Mouse (Mus musculus) CH12.LX (cell line): ENCODE data around the gene Pfdn6.

Experiments
- CHD2 ChIP-seq: IDR thresholded peaks from 2 replicates; pipeline ENCODE4 v1.6.1; 2011; ENCODE audit warnings: low read length, improper control_type of control experiment
- CTCF ChIP-seq, 2 experiments: IDR thresholded peaks in 1 of 2; conservative IDR thresholded peaks in 1 of 2; 2 replicates each; pipeline ENCODE4 v1.5.1; 2011 to 2012; ENCODE audit warnings: low read depth in 2 of 2, low read length in 2 of 2, improper control_type of control experiment in 1 of 2, inconsistent platforms in 1 of 2, mild to moderate bottlenecking in 1 of 2, moderate library complexity in 1 of 2
- MEF2A ChIP-seq: IDR thresholded peaks from 2 replicates; pipeline ENCODE4 v1.6.1; 2014; ENCODE audit warnings: low read depth, mild to moderate bottlenecking, inconsistent platforms, low read length, improper control_type of control experiment, borderline replicate concordance
- POLR2A ChIP-seq: IDR thresholded peaks from 2 replicates; pipeline ENCODE4 v1.6.1; 2011; ENCODE audit warnings: low read depth, mild to moderate bottlenecking, improper control_type of control experiment, low read length
- RCOR1 ChIP-seq: conservative IDR thresholded peaks from 2 replicates; pipeline ENCODE4 v1.6.1; 2012; ENCODE audit warnings: low read depth, mild to moderate bottlenecking, inconsistent platforms, low read length, improper control_type of control experiment
- TCF12 ChIP-seq: IDR thresholded peaks from 2 replicates; pipeline ENCODE4 v1.6.1; 2014; ENCODE audit warnings: low read depth, mild to moderate bottlenecking, inconsistent platforms, low read length, improper control_type of control experiment

DNA sequence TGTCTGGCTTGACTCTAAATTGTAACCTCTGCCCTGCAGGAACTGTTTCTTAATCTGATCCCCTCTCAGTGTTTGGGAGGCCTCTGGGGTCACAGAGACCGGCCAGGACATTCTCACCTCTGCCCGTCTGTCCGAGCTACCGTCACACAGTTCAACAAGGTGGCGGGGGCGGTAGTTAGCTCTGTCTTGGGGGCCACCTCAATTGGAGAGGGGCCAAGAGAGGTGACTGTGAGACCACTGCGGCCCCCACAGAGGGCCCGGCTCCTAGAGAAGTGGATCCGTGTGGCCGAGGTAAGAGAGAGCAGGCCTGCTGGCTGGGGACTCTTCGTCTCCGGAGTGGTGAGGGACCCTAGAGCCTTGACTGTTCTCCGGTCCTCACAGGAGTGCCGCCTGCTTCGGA, 7.2 kb downstream of the Pfdn6 start:
- TF ChIP-seq CTCF (conservative IDR thresholded peaks at IDR 0.05 in 1 of 2, IDR thresholded peaks at IDR 0.05 in 1 of 2; ENCODE audit: low read depth in 2 of 2, low read length in 2 of 2) = no peak
- no peak for TF ChIP-seq TCF12
- TF ChIP-seq RCOR1 = no peak
- no peak for TF ChIP-seq POLR2A
- no peak for TF ChIP-seq CHD2
- TF ChIP-seq MEF2A = no peak
